Mouse (Mus musculus) erythroblast, embryonic 14.5 days (primary cell): ENCODE measurements around the gene Fibcd1.

ENCODE experiments used
- GATA1 ChIP-seq: IDR thresholded peaks from 2 replicates; pipeline ENCODE4 v1.6.1; 2012; ENCODE audit warnings: low read length, inconsistent platforms, mixed read lengths
- TAL1 ChIP-seq: IDR thresholded peaks from 3 replicates; pipeline ENCODE4 v1.6.1; 2012; ENCODE audit warnings: low read length, inconsistent platforms, mixed read lengths

DNA sequence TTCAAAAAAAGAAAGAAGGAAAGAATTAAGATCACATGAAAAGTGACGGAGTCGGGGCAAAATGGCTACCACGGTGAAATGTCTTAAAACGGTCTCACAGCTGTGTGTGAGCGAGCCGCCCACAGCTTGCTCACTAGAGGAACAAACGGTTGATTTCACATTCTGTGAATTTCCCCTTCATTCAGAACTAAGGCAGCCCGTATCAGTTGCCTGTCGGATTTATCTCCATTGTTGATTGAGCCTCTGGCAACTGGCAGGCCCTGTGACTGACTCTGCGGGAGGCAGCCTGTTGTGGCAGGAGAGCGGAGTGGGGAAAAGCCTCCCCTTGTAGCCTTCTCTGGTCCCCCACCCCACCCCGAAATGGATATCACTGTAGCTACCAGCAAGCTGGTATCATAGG, 30.6 kb upstream of the Fibcd1 start:
- TF ChIP-seq GATA1: no peak
- TF ChIP-seq TAL1: no peak
